ENCODE assay signal across 8 mouse cellular contexts in genomic region chr19:56549033-56549680, GRCm38 (mm10). TPM values are rescaled to one million over a fixed set of nuclear protein-coding genes. Genes with fewer than 3 reads are reported as not detected.
DNase-seq lines count a peak whose midpoint lies in the region; ATAC-seq and TF ChIP-seq lines count a peak whose summit lies in the region.

No protein-coding gene starts in this region.

- H3K27me3 ChIP-seq in embryonic facial prominence, embryonic 11.5 days (ENCODE audit: control insufficient read depth, insufficient read depth, low read length) = no peaks in the 10 kb centered on the region
- no peaks in the 10 kb centered on the region for H3K27me3 ChIP-seq in liver, postnatal 0 days (ENCODE audit: insufficient read depth, low read length)

- peak overlapping the region; percentile 95 for H3K9ac ChIP-seq in embryonic facial prominence, embryonic 11.5 days (replicated peaks; ENCODE audit: low read length)
- H3K9ac ChIP-seq in liver, postnatal 0 days (replicated peaks) = peak overlapping the region; percentile 99

- H3K4me1 ChIP-seq in embryonic facial prominence, embryonic 11.5 days (ENCODE audit: control insufficient read depth, insufficient read depth, low read length) = no peaks in the 10 kb centered on the region
- peaks cover 25% of the 10 kb centered on the region for H3K4me1 ChIP-seq in liver, postnatal 0 days (ENCODE audit: insufficient read depth)

- peak overlapping the region; percentile 44 for H3K4me2 ChIP-seq in embryonic facial prominence, embryonic 11.5 days (ENCODE audit: low read depth, low read length)
- peak overlapping the region; percentile 91 for H3K4me2 ChIP-seq in liver, postnatal 0 days (ENCODE audit: low read depth, low read length)

- H3K36me3 ChIP-seq in embryonic facial prominence, embryonic 11.5 days (replicated peaks; ENCODE audit: control insufficient read depth, insufficient read depth, low read depth, low read length) = peaks cover 4% of the 10 kb centered on the region; the same call in 1 of the 2 replicates
- peaks cover 29% of the 10 kb centered on the region for H3K36me3 ChIP-seq in liver, postnatal 0 days (replicated peaks; ENCODE audit: insufficient read depth, low read length)

- no peak for DNase-seq in layer of hippocampus, adult 2 months (ENCODE audit: low spot score in 2 of 2)
- DNase-seq in layer of hippocampus, postnatal 10 days (ENCODE audit: low spot score in 2 of 2) = no peak
- peak; percentile 61 for DNase-seq in embryonic facial prominence, embryonic 11.5 days (ENCODE audit: low spot score)
- DNase-seq in hindlimb bud, embryonic 11.5 days (ENCODE audit: extremely low spot score, low read depth, low spot score) = peak; percentile 30
- DNase-seq in liver, postnatal 0 days = peak; percentile 42
- no peak for DNase-seq in gastrocnemius, postnatal 36 days
- no peak for DNase-seq in adrenal gland, adult (ENCODE audit: inconsistent age in 2 of 2, low spot score in 1 of 2)
- DNase-seq in gastrocnemius, adult 18-20 months (ENCODE audit: low spot score) = no peak

- 22% methylated on average over 18 of the region's 18 CpGs for WGBS in embryonic facial prominence, embryonic 11.5 days
- WGBS in liver, postnatal 0 days (ENCODE audit: insufficient replicate concordance) = 19% methylated on average over 18 of the region's 18 CpGs

- TF ChIP-seq EP300 in liver, postnatal 0 days (IDR thresholded peaks at IDR 0.05; ENCODE audit: low read depth) = no peak

- H3K9me3 ChIP-seq in embryonic facial prominence, embryonic 11.5 days (replicated peaks; ENCODE audit: control insufficient read depth, low read length) = no peaks in the 10 kb centered on the region
- no peaks in the 10 kb centered on the region for H3K9me3 ChIP-seq in liver, postnatal 0 days (ENCODE audit: low read length)

- peak overlapping the region; percentile 97 for H3K4me3 ChIP-seq in layer of hippocampus, adult 2 months
- peak overlapping the region; percentile 94 for H3K4me3 ChIP-seq in embryonic facial prominence, embryonic 11.5 days (ENCODE audit: low read depth, low read length)
- peak overlapping the region; percentile 91 for H3K4me3 ChIP-seq in liver, postnatal 0 days (ENCODE audit: low read depth, low read length)

- ATAC-seq in embryonic facial prominence, embryonic 11.5 days (replicated peaks; ENCODE audit: insufficient number of reproducible peaks, low FRiP score, low TSS enrichment, low read depth) = peak; percentile 6; the same call in 1 of the 2 replicates
- peak; percentile 20 for ATAC-seq in liver, postnatal 0 days

- TF ChIP-seq CTCF in layer of hippocampus, adult 2 months (conservative IDR thresholded peaks at IDR 0.05) = no peak
- no peak for TF ChIP-seq CTCF in liver, postnatal 0 days (IDR thresholded peaks at IDR 0.05; ENCODE audit: low read depth)

- intact Hi-C loops in gastrocnemius, postnatal 36 days (cut with DNase I) = no loop called here

- peak overlapping the region; percentile 98 for H3K27ac ChIP-seq in layer of hippocampus, adult 2 months
- H3K27ac ChIP-seq in embryonic facial prominence, embryonic 11.5 days (replicated peaks; ENCODE audit: low read depth, low read length) = peak overlapping the region; percentile 97
- peak overlapping the region; percentile 99 for H3K27ac ChIP-seq in liver, postnatal 0 days (ENCODE audit: low read depth)

RNA-seq across cellular contexts. Expression of gene Nhlrc2, which starts 1.1 kb away (rescaled TPM):
- 10 to 100 TPM; 11.6 to 12.9 TPM for total RNA-seq in layer of hippocampus, adult 2 months (2021)
- total RNA-seq in layer of hippocampus, postnatal 10 days (2021) = 10 to 100 TPM; 10.8 to 11.7 TPM
- polyA plus RNA-seq in embryonic facial prominence, embryonic 11.5 days (2014; fragmentation: Nextera tagmentation; extraction: Ambion mirVana) = 13.7 and 16.2 TPM in 2 replicates
- 6.5 and 6.6 TPM in 2 replicates for polyA plus RNA-seq in liver, postnatal 0 days (2015; fragmentation: Nextera tagmentation; extraction: Ambion mirVana)
- 1 to 10 TPM; 8.5 to 9.1 TPM for total RNA-seq in gastrocnemius, postnatal 36 days (2021)
- total RNA-seq in gastrocnemius, adult 18-20 months (2021) = 1 to 10 TPM; 8.1 to 8.2 TPM

RNA-seq across cellular contexts. Expression of gene Dclre1a, which starts 1.1 kb away (rescaled TPM):
- 1 to 10 TPM; 6.9 to 7.7 TPM for total RNA-seq in layer of hippocampus, adult 2 months (2021)
- 1 to 10 TPM; 7.7 to 8.0 TPM for total RNA-seq in layer of hippocampus, postnatal 10 days (2021)
- polyA plus RNA-seq in embryonic facial prominence, embryonic 11.5 days (2014; fragmentation: Nextera tagmentation; extraction: Ambion mirVana) = 19.0 and 25.3 TPM in 2 replicates
- 12.1 and 14.8 TPM in 2 replicates for polyA plus RNA-seq in liver, postnatal 0 days (2015; fragmentation: Nextera tagmentation; extraction: Ambion mirVana)
- 1 to 10 TPM; 2.1 to 3.8 TPM for total RNA-seq in gastrocnemius, postnatal 36 days (2021)
- total RNA-seq in gastrocnemius, adult 18-20 months (2021) = 1 to 10 TPM; 3.5 to 3.9 TPM

Comparison
In these comparisons a context has a peak if more than half of its experiments do, and no peak if none do; other contexts are left out.
1. DNase-seq: peak in embryonic facial prominence, embryonic 11.5 days (single experiment), hindlimb bud, embryonic 11.5 days (single experiment) and liver, postnatal 0 days (single experiment); none in layer of hippocampus, adult 2 months (0 of 2), layer of hippocampus, postnatal 10 days (0 of 2), gastrocnemius, postnatal 36 days (0 of 2), adrenal gland, adult (0 of 2) and gastrocnemius, adult 18-20 months (single experiment).
2. Peak in every context shown above with its lines, with median percentiles within 50 percentile points of each other: H3K27ac ChIP-seq and H3K4me3 ChIP-seq.